Mouse (Mus musculus) intestine, postnatal 0 days (tissue): ENCODE results near the gene Colgalt2. TPM values are rescaled to one million over a fixed set of nuclear protein-coding genes. Genes with fewer than 3 reads are reported as not detected.
A peak's percentile ranks its signal among the peaks of the same experiment; 100 is the strongest.

ENCODE experiments used
- ATAC-seq: fragments of 200-750 bp; cut with Nextera tagmentation; 2 replicates; pipeline ENCODE4 v1.8.0; 2017; ENCODE audit warnings: mild to moderate bottlenecking, moderate TSS enrichment, moderate library complexity
- H3K27ac ChIP-seq: fragments of 300-500 bp; sonication (generic); 2 replicates; pipeline ENCODE4 v1.5.1; 2014; ENCODE audit warnings: mild to moderate bottlenecking, low read depth, low read length, moderate library complexity
- H3K27me3 ChIP-seq: fragments of 300-500 bp; sonication (generic); replicated peaks from 2 replicates; pipeline ENCODE4 v1.6.1; 2014; ENCODE audit warnings: low read length, mixed read lengths; ENCODE audit not compliant: control insufficient read depth, insufficient read depth
- H3K36me3 ChIP-seq: fragments of 300-500 bp; sonication (generic); 2 replicates; pipeline ENCODE4 v1.6.1; 2014; ENCODE audit warnings: mild to moderate bottlenecking, moderate library complexity; ENCODE audit not compliant: control insufficient read depth, insufficient read depth
- H3K4me1 ChIP-seq: fragments of 300-500 bp; sonication (generic); replicated peaks from 2 replicates; pipeline ENCODE4 v1.6.1; 2014; ENCODE audit warnings: antibody characterized with exemption, low read length, mixed read lengths; ENCODE audit not compliant: control insufficient read depth, insufficient read depth
- H3K4me2 ChIP-seq: fragments of 300-500 bp; sonication (generic); replicated peaks from 2 replicates; pipeline ENCODE4 v1.6.1; 2014; ENCODE audit warnings: low read depth, mild to moderate bottlenecking, moderate library complexity
- H3K4me3 ChIP-seq: fragments of 300-500 bp; sonication (generic); 2 replicates; pipeline ENCODE4 v1.5.1; 2014; ENCODE audit warnings: low read depth, low read length
- H3K9ac ChIP-seq: fragments of 300-500 bp; sonication (generic); 2 replicates; pipeline ENCODE4 v1.6.1; 2014; ENCODE audit warnings: mild to moderate bottlenecking, low read depth, low read length
- H3K9me3 ChIP-seq: fragments of 300-500 bp; sonication (generic); 2 replicates; pipeline ENCODE4 v1.6.1; 2016; ENCODE audit warnings: mixed run types; ENCODE audit not compliant: control insufficient read depth
- CTCF ChIP-seq: sonication (generic); IDR thresholded peaks from 2 replicates; pipeline ENCODE4 v1.5.1; 2016; ENCODE audit warnings: low read depth, mild to moderate bottlenecking, control low read depth, antibody characterized with exemption, moderate library complexity
- WGBS: fragments of 180-500 bp; shearing (Covaris S2); extraction: QIAGEN DNeasy Blood & Tissue Kit; methylation state at CpG from one replicate; pipeline ENCODE4 v1.1.7; 2014; 5-methylcytosine and 5-hydroxymethylcytosine counted together
- polyA plus RNA-seq: library from polyadenylated mRNA; unstranded; fragments of >200 nt; fragmentation: Nextera tagmentation; extraction: Ambion mirVana; gene quantifications from 2 replicates; pipeline ENCODE4 v1.2.1, GENCODE M21; 2015

The Colgalt2 gene
- polyA plus RNA-seq, 1 experiment from 2014 or later: 0.44 TPM

DNA sequence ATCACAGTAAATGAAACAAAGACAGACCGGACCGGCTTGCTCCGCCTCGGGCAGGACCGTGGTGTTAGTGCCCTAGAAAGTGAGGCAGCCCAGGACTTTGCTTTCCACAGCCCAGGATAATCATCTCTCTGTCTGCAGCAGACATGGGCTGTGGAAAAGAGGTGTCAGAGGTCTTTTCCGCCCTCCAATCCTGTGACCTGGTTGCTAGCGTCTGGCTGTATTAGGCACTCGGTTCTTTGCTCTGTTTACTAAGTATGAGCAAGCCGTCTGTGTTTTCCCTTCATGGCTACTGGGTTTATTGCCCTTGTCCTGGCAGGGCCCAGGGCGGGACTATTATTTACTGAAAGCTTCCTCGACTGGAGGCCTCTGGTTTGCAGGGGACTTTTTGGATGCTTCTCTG lies 98.0 kb downstream of the Colgalt2 start:
- H3K9me3 ChIP-seq: no peaks in the 10 kb centered on the region
- H3K27me3 ChIP-seq: no peaks in the 10 kb centered on the region
- peak overlapping the region; percentile 26 for H3K4me3 ChIP-seq
- H3K27ac ChIP-seq: peak overlapping the region; percentile 30; the same call in 1 of the 2 replicates
- peak; percentile 69 for ATAC-seq
- H3K9ac ChIP-seq: peak overlapping the region; percentile 34; the same call in 1 of the 2 replicates
- peak overlapping the region; percentile 64 for H3K4me2 ChIP-seq
- WGBS: 9% methylated on average over 11 of the region's 11 CpGs
- H3K4me1 ChIP-seq: peaks cover 5% of the 10 kb centered on the region; the same call in 1 of the 2 replicates
- H3K36me3 ChIP-seq: no peaks in the 10 kb centered on the region
- no peak for TF ChIP-seq CTCF

DNA sequence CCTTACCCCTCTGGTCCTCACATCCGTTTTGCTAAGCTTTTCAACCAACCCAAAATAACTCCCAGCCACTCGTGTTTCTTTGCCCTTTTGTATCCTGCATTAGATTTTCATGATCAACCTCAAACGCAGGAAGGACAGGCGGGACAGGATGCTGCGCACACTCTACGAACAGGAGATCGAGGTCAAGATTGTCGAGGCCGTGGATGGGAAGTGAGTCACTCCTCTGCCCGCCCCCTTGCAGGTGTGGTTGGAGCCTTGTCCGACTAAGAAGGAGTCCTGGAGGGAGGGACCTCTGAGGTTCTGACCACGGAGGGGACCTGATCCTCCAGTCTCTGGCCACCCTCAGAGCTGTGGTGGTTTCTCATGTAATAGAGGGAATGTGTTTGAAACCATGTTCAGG lies 100.2 kb downstream of the Colgalt2 start:
- Histone ChIP-seq H3K36me3 (no peaks in the 10 kb centered on the region), H3K27me3 (no peaks in the 10 kb centered on the region), H3K4me2 (no peak overlapping the region), H3K4me3 (no peak overlapping the region), H3K9ac (no peak overlapping the region), H3K9me3 (no peaks in the 10 kb centered on the region), H3K27ac (no peak overlapping the region), H3K4me1 (peaks cover 5% of the 10 kb centered on the region; the same call in 1 of the 2 replicates)
- TF ChIP-seq CTCF: no peak
- WGBS: 68% methylated on average over 12 of the region's 12 CpGs
- no peak for ATAC-seq

DNA sequence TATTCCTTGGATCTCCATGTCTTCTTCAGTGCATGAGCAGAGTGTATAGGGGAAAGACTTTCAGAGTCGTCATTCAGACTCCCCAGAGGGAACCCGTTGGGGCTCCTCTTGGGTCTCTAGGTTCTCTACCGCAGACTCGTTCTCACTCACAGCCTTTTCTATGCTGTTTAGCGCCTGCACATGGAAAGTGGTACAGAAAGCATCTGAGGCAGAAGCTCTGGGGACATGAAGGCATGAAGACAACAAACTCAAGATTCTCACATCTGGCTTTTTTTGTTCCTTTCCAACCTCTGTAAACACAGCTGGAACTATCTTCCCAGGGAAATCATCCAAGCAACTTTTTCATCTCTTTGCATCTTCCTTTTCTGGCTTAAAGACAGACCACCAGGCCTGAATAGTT lies 106.5 kb downstream of the Colgalt2 start:
- Histone ChIP-seq H3K9ac (no peak overlapping the region), H3K4me3 (no peak overlapping the region), H3K4me2 (no peak overlapping the region), H3K9me3 (no peaks in the 10 kb centered on the region), H3K27ac (no peak overlapping the region), H3K36me3 (no peaks in the 10 kb centered on the region), H3K27me3 (no peaks in the 10 kb centered on the region), H3K4me1 (no peaks in the 10 kb centered on the region)
- TF ChIP-seq CTCF: no peak
- no peak for ATAC-seq
- 82% methylated on average over 5 of the region's 5 CpGs for WGBS

DNA sequence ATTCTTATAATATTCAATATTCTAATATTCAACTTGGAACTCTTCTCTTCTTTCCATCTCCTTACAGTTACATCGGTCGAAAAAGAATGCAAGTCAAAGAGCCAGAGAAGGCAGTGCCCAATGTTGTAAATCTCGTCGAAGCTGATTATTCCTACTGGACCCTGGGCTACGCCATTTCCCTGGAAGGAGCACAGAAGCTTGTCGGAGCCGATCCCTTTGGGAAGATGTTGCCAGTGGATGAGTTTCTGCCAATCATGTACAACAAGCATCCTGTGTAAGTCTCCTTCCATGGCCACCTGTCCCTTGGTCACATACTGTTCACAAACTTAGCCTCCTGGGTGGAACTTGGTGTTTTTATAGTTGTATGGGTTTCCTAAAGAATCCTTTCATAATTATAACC lies 107.1 kb downstream of the Colgalt2 start:
- Histone ChIP-seq H3K4me3 (no peak overlapping the region), H3K9me3 (no peaks in the 10 kb centered on the region), H3K27me3 (no peaks in the 10 kb centered on the region), H3K4me1 (no peaks in the 10 kb centered on the region), H3K9ac (no peak overlapping the region), H3K27ac (no peak overlapping the region), H3K4me2 (no peak overlapping the region), H3K36me3 (no peaks in the 10 kb centered on the region)
- no peak for TF ChIP-seq CTCF
- ATAC-seq: no peak
- WGBS: 85% methylated on average over 7 of the region's 7 CpGs

DNA sequence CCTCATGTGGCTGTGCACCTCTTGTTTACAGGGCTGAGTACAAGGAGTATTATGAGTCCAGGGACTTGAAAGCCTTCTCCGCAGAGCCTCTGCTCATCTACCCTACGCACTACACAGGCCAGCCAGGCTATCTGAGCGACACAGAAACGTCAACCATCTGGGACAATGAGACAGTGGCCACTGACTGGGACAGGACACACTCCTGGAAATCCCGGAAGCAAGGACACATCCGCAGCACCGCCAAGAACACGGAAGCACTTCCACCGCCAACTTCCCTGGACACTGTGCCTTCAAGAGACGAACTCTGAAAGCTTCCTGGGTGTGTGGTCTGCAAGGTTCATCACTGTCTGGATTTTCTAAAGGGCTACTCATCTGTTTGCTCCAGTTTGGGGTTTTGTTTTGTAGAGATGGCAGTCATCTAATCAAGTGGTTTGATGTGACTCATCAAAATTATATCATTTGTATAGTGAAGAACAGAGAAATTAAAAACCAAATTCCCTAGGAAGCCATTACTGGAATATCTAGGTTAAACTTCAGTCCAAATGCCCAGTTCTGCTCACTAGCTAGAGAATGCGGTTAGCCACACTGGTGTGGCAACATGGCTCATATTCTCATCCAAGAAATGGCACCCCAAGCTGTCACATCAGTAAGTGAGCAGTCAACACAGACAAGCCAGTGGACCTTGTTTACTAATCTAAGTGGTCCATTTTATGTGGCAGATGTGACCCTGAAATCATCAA lies 109.0 kb downstream of the Colgalt2 start:
- no peak overlapping the region for H3K27ac ChIP-seq

DNA sequence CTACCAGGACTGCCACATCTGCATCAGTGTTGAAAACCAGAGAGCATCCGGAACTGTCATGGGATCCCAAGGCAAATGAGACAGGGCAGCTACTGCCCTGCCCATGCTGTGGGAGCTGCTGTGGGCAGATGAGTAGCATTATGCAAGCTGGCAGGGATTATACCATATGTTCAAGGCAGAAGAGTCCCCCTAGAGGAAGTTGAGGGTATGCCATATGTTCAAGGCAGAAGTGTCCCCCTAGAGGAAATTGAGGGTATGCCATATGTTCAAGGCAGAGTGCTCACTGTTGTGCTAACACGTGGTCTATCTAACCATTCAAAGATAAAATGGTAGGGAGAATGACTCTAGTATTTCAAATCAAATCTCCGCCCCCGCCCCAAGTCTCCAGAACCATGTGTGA lies 111.6 kb downstream of the Colgalt2 start:
- WGBS: 77% methylated on average over 4 of the region's 4 CpGs
- H3K9me3 ChIP-seq: no peaks in the 10 kb centered on the region
- H3K4me2 ChIP-seq: no peak overlapping the region
- peak; percentile 97 for TF ChIP-seq CTCF
- no peak overlapping the region for H3K4me3 ChIP-seq
- peaks cover under 1% of the 10 kb centered on the region; the same call in 1 of the 2 replicates for H3K36me3 ChIP-seq
- no peaks in the 10 kb centered on the region for H3K27me3 ChIP-seq
- no peak overlapping the region for H3K9ac ChIP-seq
- peak; percentile 60 for ATAC-seq
- no peak overlapping the region for H3K27ac ChIP-seq
- H3K4me1 ChIP-seq: no peaks in the 10 kb centered on the region

More for the DNA sequence above, 109.0 kb downstream of the Colgalt2 start:
- no peaks in the 10 kb centered on the region for H3K27me3 ChIP-seq
- no peaks in the 10 kb centered on the region for H3K4me1 ChIP-seq
- no peak for TF ChIP-seq CTCF
- no peak overlapping the region for H3K4me2 ChIP-seq
- H3K4me3 ChIP-seq: no peak overlapping the region
- no peaks in the 10 kb centered on the region for H3K9me3 ChIP-seq
- no peak overlapping the region for H3K9ac ChIP-seq
- H3K36me3 ChIP-seq: no peaks in the 10 kb centered on the region
- no peak for ATAC-seq
- 92% methylated on average over 11 of the region's 11 CpGs for WGBS
